Mouse (Mus musculus) lung, embryonic 14.5 days (tissue): ENCODE measurements around the gene Grb2. TPM values are rescaled to one million over a fixed set of nuclear protein-coding genes. Genes with fewer than 3 reads are reported as not detected.
"Not testable (repeated sequence)": the region's sequence is repeated elsewhere in the genome, so short reads cannot be mapped to it uniquely, and the experiment has no call there.

Experiments used
- ATAC-seq: fragments of 200-750 bp; cut with Nextera tagmentation; 2 replicates; pipeline ENCODE4 v1.8.0; 2017; ENCODE audit warnings: mild to moderate bottlenecking, moderate TSS enrichment, moderate library complexity; ENCODE audit not compliant: insufficient read depth
- DNase-seq: peaks from one replicate; pipeline ENCODE4 v3.0.0-alpha.2; 2015
- H3K27ac ChIP-seq: fragments of 300-500 bp; sonication (generic); 2 replicates; pipeline ENCODE4 v1.5.1; 2014; ENCODE audit warnings: low read depth, mild to moderate bottlenecking, moderate library complexity
- H3K27me3 ChIP-seq: fragments of 300-500 bp; sonication (generic); 2 replicates; pipeline ENCODE4 v1.6.1; 2014; ENCODE audit warnings: low read length, control low read depth; ENCODE audit not compliant: insufficient read depth
- H3K36me3 ChIP-seq: fragments of 300-500 bp; sonication (generic); 2 replicates; pipeline ENCODE4 v1.6.1; 2014; ENCODE audit warnings: control low read depth; ENCODE audit not compliant: insufficient read depth
- H3K4me1 ChIP-seq: fragments of 300-500 bp; sonication (generic); 2 replicates; pipeline ENCODE4 v1.6.1; 2014; ENCODE audit warnings: antibody characterized with exemption, control low read depth; ENCODE audit not compliant: insufficient read depth
- H3K4me2 ChIP-seq: fragments of 300-500 bp; sonication (generic); 2 replicates; pipeline ENCODE4 v1.6.1; 2014; ENCODE audit warnings: mild to moderate bottlenecking
- H3K4me3 ChIP-seq: fragments of 300-500 bp; sonication (generic); 2 replicates; pipeline ENCODE4 v1.5.1; 2014; ENCODE audit warnings: low read depth, low read length
- H3K9ac ChIP-seq: fragments of 300-500 bp; sonication (generic); 2 replicates; pipeline ENCODE4 v1.6.1; 2014
- H3K9me3 ChIP-seq: fragments of 300-500 bp; sonication (generic); 2 replicates; pipeline ENCODE4 v1.6.1; 2016; ENCODE audit warnings: low read depth, low read length, control low read depth
- CTCF ChIP-seq: IDR thresholded peaks from 2 replicates; pipeline ENCODE4 v1.5.1; 2016; ENCODE audit warnings: antibody characterized with exemption, low read depth
- WGBS: fragments of 180-500 bp; shearing (Covaris S2); extraction: QIAGEN DNeasy Blood & Tissue Kit; methylation state at CpG from one replicate; pipeline ENCODE4 v1.1.7; 2014; 5-methylcytosine and 5-hydroxymethylcytosine counted together
- polyA plus RNA-seq: library from polyadenylated mRNA; unstranded; fragments of >200 nt; fragmentation: Nextera tagmentation; extraction: Ambion mirVana; gene quantifications from 2 replicates; pipeline ENCODE4 v1.2.1, GENCODE M21; 2014

Grb2 gene
- polyA plus RNA-seq, 1 experiment from 2014 or later = 41.5 TPM

GRCm38 (mm10) chr11:115647459-115647858, 60.9 kb downstream of the Grb2 start:
- no peak overlapping the region for H3K4me2 ChIP-seq
- peaks cover 43% of the 10 kb centered on the region for H3K36me3 ChIP-seq
- no peaks in the 10 kb centered on the region for H3K9me3 ChIP-seq
- no peaks in the 10 kb centered on the region for H3K27me3 ChIP-seq
- ATAC-seq (no peak), DNase-seq (peak; percentile 89)
- TF ChIP-seq CTCF = peak; percentile 76
- no peak overlapping the region for H3K4me3 ChIP-seq
- no peak overlapping the region for H3K27ac ChIP-seq
- H3K4me1 ChIP-seq = no peaks in the 10 kb centered on the region
- no peak overlapping the region for H3K9ac ChIP-seq
- 42% methylated on average over 6 of the region's 6 CpGs for WGBS

DNA sequence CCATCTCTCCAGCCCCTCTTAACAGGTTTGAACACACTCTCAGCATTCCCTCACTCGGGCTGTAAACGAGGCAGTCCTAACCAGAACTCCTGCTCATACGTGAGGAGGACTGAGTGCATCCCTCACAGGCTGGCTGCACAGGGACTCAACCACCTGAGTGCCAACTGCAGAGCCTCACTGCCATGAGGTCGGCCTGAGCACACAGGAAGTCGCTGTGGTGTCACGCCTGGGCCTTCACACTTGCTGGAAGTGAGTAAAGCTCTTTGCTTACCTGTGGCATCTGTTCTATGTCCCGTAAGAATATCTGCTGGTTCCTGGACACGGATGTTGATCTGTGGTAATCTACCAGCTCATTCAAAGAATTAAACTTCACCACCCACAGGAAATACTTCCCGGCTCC, 62.0 kb downstream of the Grb2 start:
- Histone ChIP-seq H3K4me1 (no peaks in the 10 kb centered on the region), H3K27me3 (no peaks in the 10 kb centered on the region), H3K27ac (no peak overlapping the region), H3K36me3 (peaks cover 43% of the 10 kb centered on the region), H3K4me3 (no peak overlapping the region), H3K4me2 (no peak overlapping the region), H3K9ac (no peak overlapping the region), H3K9me3 (no peaks in the 10 kb centered on the region)
- ATAC-seq = no peak
- 85% methylated on average over 9 of the region's 9 CpGs for WGBS
- no peak for TF ChIP-seq CTCF
- no peak for DNase-seq

DNA sequence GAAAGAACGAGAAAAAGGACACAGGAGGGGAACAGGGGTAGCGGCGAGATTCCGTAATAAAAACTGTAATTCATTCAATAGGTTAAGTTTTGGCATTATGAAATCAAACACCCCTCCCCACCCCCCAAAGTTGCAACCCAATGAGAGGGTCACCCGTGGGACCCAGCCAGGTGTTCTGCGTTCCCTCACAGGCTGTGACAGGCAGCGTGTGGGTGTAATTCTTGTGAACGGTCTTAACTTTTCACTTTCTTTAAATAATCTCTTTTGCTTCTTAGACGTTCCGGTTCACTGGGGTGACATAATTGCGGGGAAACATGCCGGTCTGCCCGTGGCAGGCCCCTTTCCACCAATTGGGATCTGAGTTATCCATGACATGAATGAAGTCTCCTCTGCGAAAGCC, 62.9 kb downstream of the Grb2 start:
- DNase-seq = peak; percentile 26
- H3K9ac ChIP-seq, H3K4me2 ChIP-seq, H3K4me3 ChIP-seq, H3K4me1 ChIP-seq, H3K9me3 ChIP-seq, H3K27me3 ChIP-seq, ATAC-seq, H3K27ac ChIP-seq: not testable (repeated sequence)
- H3K36me3 ChIP-seq = peaks cover 43% of the 10 kb centered on the region
- 57% methylated on average over 14 of the region's 14 CpGs for WGBS

GRCm38 (mm10) chr11:115644308-115644707, 64.1 kb downstream of the Grb2 start:
- TF ChIP-seq CTCF = no peak
- peaks cover 38% of the 10 kb centered on the region for H3K36me3 ChIP-seq
- no peak overlapping the region for H3K9ac ChIP-seq
- no peaks in the 10 kb centered on the region for H3K4me1 ChIP-seq
- no peak for DNase-seq
- H3K4me3 ChIP-seq = no peak overlapping the region
- H3K27ac ChIP-seq = no peak overlapping the region
- ATAC-seq = no peak
- H3K27me3 ChIP-seq = no peaks in the 10 kb centered on the region
- no peaks in the 10 kb centered on the region for H3K9me3 ChIP-seq
- 89% methylated on average over 13 of the region's 13 CpGs for WGBS
- H3K4me2 ChIP-seq = no peak overlapping the region

- Histone ChIP-seq H3K9ac (no peak overlapping the region), H3K4me2 (no peak overlapping the region), H3K27me3 (no peaks in the 10 kb centered on the region), H3K36me3 (peaks cover 35% of the 10 kb centered on the region), H3K9me3 (no peaks in the 10 kb centered on the region), H3K27ac (no peak overlapping the region), H3K4me3 (no peak overlapping the region), H3K4me1 (no peaks in the 10 kb centered on the region)
- no peak for TF ChIP-seq CTCF
- DNase-seq (no peak), ATAC-seq (no peak)
- 76% methylated on average over 10 of the region's 10 CpGs for WGBS
Measured at GRCm38 (mm10) chr11:115643265-115643664, 65.1 kb downstream of the Grb2 start.

DNA sequence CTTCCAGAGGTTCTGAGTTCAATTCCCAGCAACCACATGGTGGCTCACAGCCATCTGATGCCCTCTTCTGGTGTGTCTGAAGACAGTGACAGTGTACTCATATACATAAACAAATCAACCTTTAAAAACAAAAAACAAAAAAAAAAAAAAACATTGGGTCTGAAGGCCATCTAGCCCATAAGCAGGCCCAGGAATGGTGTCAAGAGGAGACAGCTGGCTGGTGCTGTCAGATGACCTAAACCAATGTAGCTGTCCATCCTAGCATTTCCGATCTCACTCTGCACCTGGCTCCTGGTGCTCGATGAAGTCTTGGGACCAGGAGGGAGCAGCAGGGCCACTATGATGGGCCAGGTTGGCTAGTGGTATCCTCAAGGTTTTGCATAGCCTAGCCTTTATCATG, 65.7 kb downstream of the Grb2 start:
- Histone ChIP-seq H3K4me2 (no peak overlapping the region), H3K36me3 (peaks cover 29% of the 10 kb centered on the region), H3K27me3 (no peaks in the 10 kb centered on the region), H3K27ac (no peak overlapping the region), H3K4me3 (no peak overlapping the region), H3K9ac (no peak overlapping the region), H3K9me3 (no peaks in the 10 kb centered on the region), H3K4me1 (no peaks in the 10 kb centered on the region)
- 87% methylated on average over 2 of the region's 2 CpGs for WGBS
- no peak for TF ChIP-seq CTCF
- no peak for DNase-seq
- ATAC-seq = no peak

DNA sequence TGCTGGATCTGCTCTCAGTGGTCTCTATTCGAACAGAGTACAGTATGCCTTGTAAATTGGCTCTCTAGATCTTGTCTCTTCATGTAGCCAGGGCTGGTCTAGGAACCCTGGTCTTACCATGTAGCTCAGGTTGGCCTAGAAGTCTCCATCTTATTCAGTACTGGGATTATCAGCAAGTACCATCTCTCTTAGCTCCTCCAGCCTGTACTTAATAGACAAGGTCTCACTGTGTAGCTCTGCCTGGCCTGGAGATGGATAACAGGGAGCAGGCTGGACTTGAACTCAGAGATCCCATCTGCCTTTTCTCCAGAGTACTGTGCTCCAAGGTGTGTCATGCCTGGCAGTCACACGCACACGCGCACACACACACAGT, 66.7 kb downstream of the Grb2 start:
- Histone ChIP-seq H3K36me3 (peaks cover 26% of the 10 kb centered on the region), H3K9ac (no peak overlapping the region), H3K27me3 (no peaks in the 10 kb centered on the region), H3K4me3 (no peak overlapping the region), H3K27ac (no peak overlapping the region), H3K4me2 (no peak overlapping the region), H3K4me1 (no peaks in the 10 kb centered on the region), H3K9me3 (no peaks in the 10 kb centered on the region)
- no peak for DNase-seq
- no peak for ATAC-seq
- 88% methylated on average over 4 of the region's 4 CpGs for WGBS
- TF ChIP-seq CTCF = no peak

GRCm38 (mm10) chr11:115640978-115641663, 67.3 kb downstream of the Grb2 start:
- H3K9me3 ChIP-seq = no peaks in the 10 kb centered on the region
- no peak overlapping the region for H3K9ac ChIP-seq
- H3K27ac ChIP-seq = no peak overlapping the region
- H3K27me3 ChIP-seq = no peaks in the 10 kb centered on the region
- H3K4me3 ChIP-seq = no peak overlapping the region
- H3K36me3 ChIP-seq = peaks cover 20% of the 10 kb centered on the region
- no peak for DNase-seq
- TF ChIP-seq CTCF = no peak
- WGBS = 48% methylated on average over 14 of the region's 14 CpGs
- no peaks in the 10 kb centered on the region for H3K4me1 ChIP-seq
- H3K4me2 ChIP-seq = no peak overlapping the region
- no peak for ATAC-seq
